Mouse (Mus musculus) cortical plate, adult 2 months (tissue): Measurements from ENCODE around the gene Pdpn.

Experiments
- CTCF ChIP-seq: fragments of 200-500 bp; IDR thresholded peaks from 2 replicates; pipeline ENCODE4 v1.5.1; 2011; ENCODE audit warnings: mild to moderate bottlenecking, control low read depth, low read length; ENCODE audit not compliant: insufficient read depth; ENCODE audit errors: extremely low read depth
- POLR2A ChIP-seq: fragments of 200-500 bp; IDR thresholded peaks from 2 replicates; pipeline ENCODE4 v1.6.1; 2011; ENCODE audit warnings: mild to moderate bottlenecking, low read length, control low read depth; ENCODE audit not compliant: insufficient read depth; ENCODE audit errors: extremely low read depth

GRCm38 (mm10) chr4:143241294-143241693 is 58.1 kb downstream of the Pdpn start:
- TF ChIP-seq CTCF (no peak), POLR2A (no peak)
